Mouse (Mus musculus): ENCODE measurements around the gene Stk11. TPM values are rescaled to one million over a fixed set of nuclear protein-coding genes. Genes with fewer than 3 reads are reported as not detected.

Stk11 gene
- polyA plus RNA-seq, 1 experiment from 2014 or later, result 140 TPM

DNA sequence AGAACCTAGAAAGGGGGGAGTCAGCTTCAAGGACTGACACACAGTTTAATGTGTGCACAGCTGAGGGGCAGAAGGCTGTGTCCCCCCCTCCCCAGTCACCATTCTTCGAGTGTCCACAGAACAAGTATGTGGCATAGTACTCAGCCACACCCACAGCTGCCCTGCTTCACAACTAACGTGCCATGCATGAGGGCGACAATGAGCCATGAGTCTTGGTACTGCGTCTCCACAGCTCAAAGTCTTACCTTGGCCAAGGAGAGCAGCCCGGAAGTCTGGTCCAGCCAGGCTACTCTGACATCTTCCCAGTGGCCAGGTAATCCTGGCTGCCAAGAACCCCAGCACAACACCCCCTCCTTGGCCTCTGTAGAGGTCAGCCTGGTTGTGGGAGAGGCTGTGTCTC lies 22.9 kb upstream of the Stk11 start:
- DNase-seq (ENCODE audit: low read depth, low spot score) (no peak), ATAC-seq (no peak)
- in situ Hi-C loops (cut with MboI; ENCODE audit: low pct_unique_long_range_greater_than_20kb), result no loop called here
- H3K27me3 ChIP-seq, result no peaks in the 10 kb centered on the region
- ChIA-PET CTCF (interaction anchor here (1.4 kb wide), 1 partner anchor 35 kb away, joined by 3 read pairs; no protein-coding TSS in a partner anchor), POLR2A (no interaction called here)
- TF ChIP-seq CTCF (IDR thresholded peaks at IDR 0.05), result no peak

DNA sequence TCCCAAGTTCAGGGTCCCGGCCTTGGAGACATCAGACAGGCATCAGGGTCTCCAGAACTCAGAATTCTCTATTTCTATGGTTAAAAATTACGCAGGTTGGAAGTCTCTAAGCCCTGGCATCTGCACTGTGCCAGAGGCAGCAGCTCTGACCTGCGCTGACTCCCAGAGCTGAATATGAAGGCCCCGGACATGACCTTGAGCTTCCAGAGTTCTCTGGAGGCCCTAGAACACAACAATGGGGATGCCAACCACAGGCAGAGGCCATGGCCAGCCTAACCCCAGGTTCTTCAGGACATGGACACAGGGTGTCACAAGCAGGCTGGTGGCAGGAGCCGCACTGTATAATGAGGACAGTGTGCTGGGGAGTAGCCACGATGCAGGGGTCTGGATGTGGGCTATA lies 21.5 kb upstream of the Stk11 start:
- no peak for TF ChIP-seq CTCF (IDR thresholded peaks at IDR 0.05)
- DNase-seq (ENCODE audit: low read depth, low spot score) (no peak), ATAC-seq (no peak)
- in situ Hi-C loops (cut with MboI; ENCODE audit: low pct_unique_long_range_greater_than_20kb), result no loop called here
- CTCF ChIA-PET, result interaction anchor here (1.9 kb wide), 1 partner anchor 10 kb away, joined by 4 read pairs; no protein-coding TSS in a partner anchor
- no peaks in the 10 kb centered on the region for H3K27me3 ChIP-seq
- POLR2A ChIA-PET, result no interaction called here

DNA sequence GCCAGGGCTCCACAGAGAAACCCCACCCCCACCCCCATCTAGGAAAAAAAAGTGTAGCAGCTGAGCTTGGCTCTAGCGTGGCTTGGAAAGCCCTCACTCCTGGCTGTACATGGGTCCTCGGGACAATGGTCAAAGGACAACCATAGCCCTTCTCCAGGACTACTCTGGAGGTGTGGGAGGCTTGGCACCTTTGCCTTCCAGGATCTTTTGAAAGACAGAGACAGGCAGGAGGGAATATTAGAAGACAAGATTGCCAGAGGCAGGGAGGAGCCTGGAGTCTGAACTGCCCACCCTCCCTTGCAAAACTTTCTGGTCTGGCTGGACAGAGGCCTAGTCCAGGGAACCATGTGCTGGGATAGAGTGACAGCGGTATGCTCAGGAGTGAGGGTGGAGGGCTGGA lies 20.9 kb upstream of the Stk11 start:
- ChIA-PET POLR2A (no interaction called here), CTCF (interaction anchor here (1.9 kb wide), 1 partner anchor 10 kb away, joined by 4 read pairs; no protein-coding TSS in a partner anchor)
- TF ChIP-seq CTCF (IDR thresholded peaks at IDR 0.05), result no peak
- DNase-seq (ENCODE audit: low read depth, low spot score), result no peak
- no peaks in the 10 kb centered on the region for H3K27me3 ChIP-seq
- in situ Hi-C loops (cut with MboI; ENCODE audit: low pct_unique_long_range_greater_than_20kb), result no loop called here
- no peak for ATAC-seq

DNA sequence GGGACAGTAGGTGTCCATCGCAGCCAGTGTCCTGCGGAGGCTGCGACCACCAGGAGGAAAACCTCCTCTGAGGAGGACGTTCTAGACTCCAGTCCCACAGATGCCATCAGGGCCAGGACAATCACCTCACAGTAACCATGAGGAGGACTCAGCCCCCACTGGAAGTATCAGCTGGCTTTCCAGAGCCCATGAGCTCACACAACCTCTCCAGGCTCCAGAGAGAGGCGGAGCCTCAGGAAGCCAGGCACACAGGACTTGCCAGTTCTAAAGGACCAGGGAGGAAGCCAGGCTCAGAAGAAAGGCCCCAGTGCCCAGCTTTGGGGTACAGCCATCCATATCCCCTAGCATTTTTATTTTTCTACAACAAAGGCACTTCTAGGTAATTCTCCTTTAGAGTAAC lies 20.1 kb upstream of the Stk11 start:
- ATAC-seq, result no peak
- POLR2A ChIA-PET, result interaction anchor here (0.7 to 1.4 kb wide), 2 partner anchors 11 to 14 kb away, joined by 3 to 7 read pairs; no protein-coding TSS in a partner anchor

DNA sequence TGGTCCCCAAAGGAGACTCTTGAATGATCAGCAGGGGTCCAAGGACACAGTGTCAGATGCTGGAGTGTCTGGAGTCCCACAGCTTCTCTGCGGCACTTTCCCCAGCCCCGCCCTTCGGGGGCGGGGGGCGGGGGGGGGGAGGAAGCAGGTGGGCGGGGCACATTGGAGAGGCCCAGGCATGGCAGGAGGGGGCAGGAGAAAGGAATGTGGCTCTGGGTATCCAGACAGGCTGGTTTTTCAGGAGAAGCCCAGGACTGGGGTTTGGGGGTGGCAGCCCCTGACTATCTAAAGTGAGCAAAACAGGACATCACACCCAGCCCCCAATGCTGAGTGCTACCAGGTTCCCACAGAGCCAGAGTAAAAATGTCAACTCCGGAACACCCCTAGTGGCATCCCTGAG lies 18.3 kb upstream of the Stk11 start:
- CTCF ChIA-PET, result no interaction called here

More for the DNA sequence above, 20.1 kb upstream of the Stk11 start:
- TF ChIP-seq CTCF (IDR thresholded peaks at IDR 0.05), result no peak
- no peak for DNase-seq (ENCODE audit: low read depth, low spot score)
- in situ Hi-C loops (cut with MboI; ENCODE audit: low pct_unique_long_range_greater_than_20kb), result no loop called here
- no peaks in the 10 kb centered on the region for H3K27me3 ChIP-seq
- CTCF ChIA-PET, result no interaction called here

DNA sequence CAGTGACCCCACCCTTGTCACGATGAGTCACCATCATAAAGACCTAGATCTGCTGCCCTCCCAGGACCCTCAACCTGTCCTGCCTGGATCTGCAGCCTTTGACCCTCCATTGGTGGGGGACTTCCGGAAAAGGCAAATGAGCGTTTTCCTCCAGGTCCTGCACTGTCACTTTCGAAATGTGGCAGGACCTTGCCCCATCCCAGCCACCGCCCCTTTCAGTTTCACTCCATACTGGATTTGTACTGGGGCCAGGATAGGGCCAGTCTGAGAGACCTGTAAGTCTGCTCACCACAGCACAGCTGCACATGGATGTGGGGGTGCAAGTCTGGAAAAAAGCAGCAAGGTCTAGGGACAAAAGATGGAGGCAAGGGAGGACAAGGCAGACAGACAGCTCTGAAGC lies 17.0 kb upstream of the Stk11 start:
- no peak for TF ChIP-seq CTCF (IDR thresholded peaks at IDR 0.05)
- in situ Hi-C loops (cut with MboI; ENCODE audit: low pct_unique_long_range_greater_than_20kb), result no loop called here
- DNase-seq (ENCODE audit: low read depth, low spot score) (no peak), ATAC-seq (no peak)
- no peaks in the 10 kb centered on the region for H3K27me3 ChIP-seq
- POLR2A ChIA-PET, result interaction anchor here (1.6 kb wide), 1 partner anchor 27 kb away, joined by 4 read pairs; no protein-coding TSS in a partner anchor
- CTCF ChIA-PET, result interaction anchor here (0.8 to 1.8 kb wide), 3 partner anchors 11 to 37 kb away, joined by 3 to 4 read pairs (median 4); no protein-coding TSS in a partner anchor

More for the DNA sequence above, 18.3 kb upstream of the Stk11 start:
- POLR2A ChIA-PET, result interaction anchor here (1.6 kb wide), 1 partner anchor 25 kb away, joined by 4 read pairs; no protein-coding TSS in a partner anchor
- no peak for TF ChIP-seq CTCF (IDR thresholded peaks at IDR 0.05)
- H3K27me3 ChIP-seq, result no peaks in the 10 kb centered on the region
- in situ Hi-C loops (cut with MboI; ENCODE audit: low pct_unique_long_range_greater_than_20kb), result no loop called here
- DNase-seq (ENCODE audit: low read depth, low spot score) (no peak), ATAC-seq (no peak)

DNA sequence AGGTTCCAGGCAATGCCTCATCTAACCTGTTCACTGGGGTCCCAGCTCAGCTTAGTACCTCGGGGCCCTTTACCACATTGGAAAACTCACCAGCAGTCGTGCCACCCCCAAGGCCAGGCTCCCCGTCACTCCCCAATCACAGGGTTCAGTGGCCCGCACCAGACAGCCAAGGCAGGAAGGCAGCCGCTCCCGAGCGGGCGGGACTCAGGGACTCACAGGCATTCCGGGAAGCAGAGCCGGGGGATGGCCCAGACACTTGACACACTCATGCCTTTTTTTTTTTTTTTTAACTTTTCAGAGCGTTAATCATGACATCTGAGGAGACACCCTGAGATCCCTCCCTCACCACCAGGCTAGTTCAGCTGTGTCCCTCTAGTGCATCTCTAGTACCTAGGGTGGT lies 14.6 kb upstream of the Stk11 start:
- ChIA-PET CTCF (no interaction called here), POLR2A (interaction anchor here (0.5 to 2.8 kb wide), 5 partner anchors 10 to 173 kb away, joined by 3 to 11 read pairs (median 4); partner anchors contain the start of gene Stk11)
- H3K27me3 ChIP-seq, result no peaks in the 10 kb centered on the region
- ATAC-seq, result peak; percentile 36
- TF ChIP-seq CTCF (IDR thresholded peaks at IDR 0.05), result no peak
- no peak for DNase-seq (ENCODE audit: low read depth, low spot score)
- in situ Hi-C loops (cut with MboI; ENCODE audit: low pct_unique_long_range_greater_than_20kb), result no loop called here

DNA sequence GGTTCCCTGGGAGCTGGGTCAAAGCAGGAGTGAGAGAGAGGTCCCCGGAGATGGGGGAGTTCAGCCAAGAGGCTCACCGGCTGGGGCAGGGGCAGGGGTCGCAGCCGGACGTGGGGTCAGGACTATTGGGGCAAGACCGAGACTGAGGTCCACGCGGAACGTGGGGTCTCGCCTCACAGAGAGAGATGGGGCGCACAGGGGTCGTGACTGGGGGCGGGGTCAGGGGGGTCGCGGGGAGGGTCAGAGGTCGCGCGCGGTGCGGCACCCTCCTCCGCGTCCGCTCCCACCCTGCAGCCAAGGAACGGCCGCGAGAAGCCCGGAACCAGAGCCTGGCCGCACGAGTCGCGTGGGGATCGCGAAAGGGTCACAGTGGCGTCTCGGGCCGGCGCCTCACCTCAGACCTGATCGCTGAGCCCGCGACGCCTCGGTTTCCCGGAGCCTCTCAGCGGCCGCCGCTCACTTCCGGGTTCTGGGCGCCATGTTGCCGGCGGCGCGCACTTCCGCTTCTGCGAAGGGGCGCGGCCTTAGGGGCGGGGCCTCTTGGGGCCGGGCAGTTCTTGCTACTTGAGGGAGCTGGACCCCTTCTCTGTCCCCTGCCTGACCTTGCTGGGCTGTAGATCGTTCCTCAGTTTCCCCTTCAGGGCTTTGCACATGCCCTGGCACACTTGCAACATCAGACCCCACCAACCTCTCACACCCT lies 13.2 kb upstream of the Stk11 start:
- in situ Hi-C loops (cut with MboI; ENCODE audit: low pct_unique_long_range_greater_than_20kb), result no loop called here
- no peaks in the 10 kb centered on the region for H3K27me3 ChIP-seq
- ATAC-seq (peak; percentile 24), DNase-seq (ENCODE audit: low read depth, low spot score) (no peak)
- POLR2A ChIA-PET, result interaction anchor here (1.3 to 1.5 kb wide), 2 partner anchors 11 to 51 kb away, joined by 3 to 4 read pairs; no protein-coding TSS in a partner anchor
- CTCF ChIA-PET, result no interaction called here
- no peak for TF ChIP-seq CTCF (IDR thresholded peaks at IDR 0.05)

DNA sequence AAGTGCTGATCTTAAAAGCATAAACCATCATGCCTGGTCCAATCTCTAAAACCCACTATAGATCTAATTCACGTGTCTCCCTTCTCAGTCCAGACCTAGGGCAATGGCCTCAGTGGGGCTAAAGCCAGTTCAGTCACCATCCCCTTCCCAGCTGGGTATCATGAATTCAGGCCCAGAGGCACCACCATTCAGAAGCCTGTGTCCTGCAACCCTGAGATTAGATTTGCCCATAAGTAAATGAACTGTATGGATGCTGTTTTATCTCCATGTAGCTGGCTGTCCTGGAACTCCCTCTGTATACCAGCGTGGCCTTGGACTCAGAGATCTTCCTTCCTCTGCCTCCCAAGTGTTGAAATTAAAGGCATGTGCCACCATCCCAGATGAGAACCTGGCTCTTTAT lies 12.6 kb upstream of the Stk11 start:
- no peak for TF ChIP-seq CTCF (IDR thresholded peaks at IDR 0.05)
- ChIA-PET POLR2A (interaction anchor here (0.7 to 1.6 kb wide), 7 partner anchors 11 to 113 kb away, joined by 3 to 7 read pairs (median 3); partner anchors contain the start of gene Cirbp), CTCF (interaction anchor here (1.0 to 1.2 kb wide), 2 partner anchors 20 to 119 kb away, joined by 3 to 4 read pairs; partner anchors contain the start of gene Tmem259)
- DNase-seq (ENCODE audit: low read depth, low spot score) (no peak), ATAC-seq (no peak)
- no peaks in the 10 kb centered on the region for H3K27me3 ChIP-seq
- in situ Hi-C loops (cut with MboI; ENCODE audit: low pct_unique_long_range_greater_than_20kb), result no loop called here

DNA sequence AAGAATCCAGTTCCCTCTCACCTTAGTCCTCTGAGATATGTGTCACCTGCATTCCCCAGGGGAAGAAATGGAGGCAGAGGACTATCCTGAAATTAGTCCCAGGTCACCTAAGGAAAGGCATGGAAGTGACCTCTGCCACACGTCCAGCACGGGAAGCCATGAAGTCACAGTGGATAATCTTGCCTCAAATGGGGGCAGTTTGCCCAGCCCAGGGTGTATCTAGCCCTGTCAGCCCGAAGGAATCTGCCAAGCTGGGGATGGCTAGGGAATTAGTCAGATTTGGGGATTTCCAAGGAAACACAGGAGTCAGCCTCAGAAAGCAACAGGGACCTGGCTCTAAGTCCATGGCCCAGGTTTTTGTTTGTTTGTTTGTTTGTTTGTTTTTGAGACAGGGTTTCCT lies 11.4 kb upstream of the Stk11 start:
- DNase-seq (ENCODE audit: low read depth, low spot score) (peak; percentile 59), ATAC-seq (peak; percentile 28)
- TF ChIP-seq CTCF (IDR thresholded peaks at IDR 0.05), result no peak
- no peaks in the 10 kb centered on the region for H3K27me3 ChIP-seq
- ChIA-PET POLR2A (interaction anchor here (0.8 to 1.7 kb wide), 7 partner anchors 12 to 114 kb away, joined by 3 to 9 read pairs (median 3); partner anchors contain the start of gene Cirbp), CTCF (interaction anchor here (1.0 to 2.2 kb wide), 3 partner anchors 13 to 120 kb away, joined by 3 to 6 read pairs (median 4); partner anchors contain the start of gene Tmem259)
- in situ Hi-C loops (cut with MboI; ENCODE audit: low pct_unique_long_range_greater_than_20kb), result no loop called here

DNA sequence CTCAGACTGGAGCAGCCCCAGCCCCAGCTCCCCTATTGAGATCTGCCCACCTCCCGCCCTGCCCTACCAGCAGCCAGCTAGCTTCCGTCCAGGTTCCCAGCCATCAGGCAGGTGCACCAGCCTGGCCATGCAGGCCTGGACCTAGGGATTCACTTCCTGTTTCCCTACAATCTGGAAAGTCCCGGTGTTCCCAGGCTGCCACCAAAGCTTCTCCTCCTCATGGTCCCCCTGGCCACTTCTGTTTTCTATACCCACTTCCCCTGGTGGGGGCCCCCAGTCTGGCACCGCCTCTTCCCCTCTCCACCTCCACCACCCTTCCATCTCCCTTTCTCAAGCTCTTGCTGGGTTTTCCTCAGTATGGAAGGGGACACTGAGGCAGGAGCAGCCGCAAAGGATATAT lies 10.1 kb upstream of the Stk11 start, which contains the start of gene Sbno2:
TSS of gene Sbno2 (minus strand) at position 112 of the 400 bp plus-strand sequence.
- no peaks in the 10 kb centered on the region for H3K27me3 ChIP-seq
- no peak for TF ChIP-seq CTCF (IDR thresholded peaks at IDR 0.05)
- ATAC-seq (no peak), DNase-seq (ENCODE audit: low read depth, low spot score) (no peak)
- in situ Hi-C loops (cut with MboI; ENCODE audit: low pct_unique_long_range_greater_than_20kb), result loop anchor here (5.0 kb wide), 1 partner anchor 33 kb away; no protein-coding TSS in a partner anchor
- POLR2A ChIA-PET, result interaction anchor here (0.6 to 1.8 kb wide), 7 partner anchors 11 to 120 kb away, joined by 3 to 8 read pairs (median 4); no protein-coding TSS in a partner anchor
- CTCF ChIA-PET, result interaction anchor here (1.3 to 2.2 kb wide), 4 partner anchors 10 to 62 kb away, joined by 3 to 6 read pairs (median 3); partner anchors contain the start of gene Stk11
